Mouse (Mus musculus) megakaryocyte, embryonic 14.5 days (primary cell): ENCODE data around the gene Il17rd.

Experiments
- FLI1 ChIP-seq: IDR thresholded peaks from 2 replicates; pipeline ENCODE4 v1.6.1; 2012; ENCODE audit warnings: low read length, inconsistent platforms, mixed read lengths
- GATA1 ChIP-seq: IDR thresholded peaks from 3 replicates; pipeline ENCODE4 v1.6.1; 2012; ENCODE audit warnings: mixed read lengths, low read length, inconsistent platforms, borderline replicate concordance

DNA sequence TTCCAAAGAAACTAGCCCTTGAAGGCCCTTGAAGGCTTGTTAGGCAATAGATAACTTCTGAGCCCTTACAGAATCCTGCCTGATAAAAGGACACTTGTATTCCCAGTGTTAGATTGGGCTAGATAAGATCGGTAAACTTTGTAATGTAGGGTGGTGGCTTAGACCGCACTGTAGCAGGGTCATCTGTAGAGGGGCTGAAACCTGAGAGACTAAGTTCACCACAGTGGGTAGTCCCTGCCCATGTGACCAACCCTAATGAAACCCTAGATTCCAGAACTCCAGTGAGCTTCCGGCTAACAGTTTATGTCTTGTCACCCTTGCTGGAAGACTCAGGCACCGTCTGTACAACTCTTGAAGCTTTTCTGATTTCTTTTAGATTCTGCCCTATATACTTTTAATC lies 25.1 kb upstream of the Il17rd start:
- TF ChIP-seq GATA1 (no peak), FLI1 (no peak)
